Comparison of ENCODE assay signal across 9 mouse cellular contexts in genomic region chr1:154788069-154788468, GRCm38 (mm10).
DNase-seq lines count a peak whose midpoint lies in the region; ATAC-seq and TF ChIP-seq lines count a peak whose summit lies in the region.
"Had no signal": no experiment of that assay in that cellular context is flagged by ENCODE, and none has a peak within 500 bp of the region (broad histone marks: within the 10 kb centered on the region; RNA-seq: fewer than 3 reads in every experiment).

No protein-coding gene starts in this region.

- TF ChIP-seq CTCF in kidney, adult 2 months (conservative IDR thresholded peaks at IDR 0.05; ENCODE audit: insufficient read depth, insufficient read length, low read depth, low read length): peak; percentile 76

- H3K36me3 ChIP-seq in kidney, embryonic 15.5 days: no peaks in the 10 kb centered on the region
- no peaks in the 10 kb centered on the region for H3K36me3 ChIP-seq in kidney, adult 2 months (ENCODE audit: control insufficient read depth, insufficient read depth, low read length)
- no peaks in the 10 kb centered on the region for H3K36me3 ChIP-seq in limb, embryonic 12.5 days
- H3K36me3 ChIP-seq: embryonic facial prominence, embryonic 12.5 days had no signal

- H3K27me3 ChIP-seq in kidney, embryonic 15.5 days: peaks cover 21% of the 10 kb centered on the region
- no peaks in the 10 kb centered on the region for H3K27me3 ChIP-seq in kidney, adult 2 months (replicated peaks; ENCODE audit: control insufficient read depth, insufficient read depth, low read length)
- peaks cover 33% of the 10 kb centered on the region for H3K27me3 ChIP-seq in limb, embryonic 12.5 days

- 8% methylated on average over 5 of the region's 5 CpGs for whole genome bisulfite sequencing in kidney, embryonic 15.5 days
- 6% methylated on average over 5 of the region's 5 CpGs for WGBS in kidney, adult 2 months
- WGBS in limb, embryonic 12.5 days: 3% methylated on average over 5 of the region's 5 CpGs

- ATAC-seq in kidney, embryonic 15.5 days (replicated peaks; ENCODE audit: low FRiP score): no peak
- ATAC-seq in limb, embryonic 12.5 days (ENCODE audit: insufficient number of reproducible peaks, insufficient read depth, low FRiP score, low TSS enrichment, low read depth): peak; percentile 45; the same call in 1 of the 2 replicates

- peaks cover 32% of the 10 kb centered on the region for H3K4me1 ChIP-seq in kidney, embryonic 15.5 days
- H3K4me1 ChIP-seq in kidney, adult 2 months (ENCODE audit: control insufficient read depth, insufficient read depth, low read length): no peaks in the 10 kb centered on the region
- H3K4me1 ChIP-seq in limb, embryonic 12.5 days (replicated peaks): peaks cover 21% of the 10 kb centered on the region

- no peak overlapping the region for H3K4me3 ChIP-seq in kidney, embryonic 15.5 days (replicated peaks)
- H3K4me3 ChIP-seq in kidney, adult 2 months (ENCODE audit: insufficient read depth, low read depth, low read length): no peak overlapping the region
- no peak overlapping the region for H3K4me3 ChIP-seq in limb, embryonic 12.5 days (replicated peaks)
- H3K4me3 ChIP-seq: embryonic facial prominence, embryonic 12.5 days had no signal

- DNase-seq in kidney, adult 18-20 months: peak; percentile 72
- peak; percentile 83 for DNase-seq in cerebellum, adult 8-10 months
- DNase-seq in frontal cortex, postnatal 36 days (ENCODE audit: low spot score in 2 of 2): peak; percentile 77 to 87
- peak; percentile 49 for DNase-seq in kidney, adult 2 months
- DNase-seq in naive thymus-derived CD4-positive, alpha-beta T cell, adult 2 months (ENCODE audit: low read depth): peak; percentile 82
- DNase-seq in spleen, postnatal 4 days (ENCODE audit: low spot score in 2 of 2): peak; percentile 67 to 87

- no peaks in the 10 kb centered on the region for H3K9me3 ChIP-seq in kidney, embryonic 15.5 days (replicated peaks)
- no peaks in the 10 kb centered on the region for H3K9me3 ChIP-seq in limb, embryonic 12.5 days
- H3K9me3 ChIP-seq: embryonic facial prominence, embryonic 12.5 days had no signal

- H3K27ac ChIP-seq in kidney, embryonic 15.5 days: no peak overlapping the region
- H3K27ac ChIP-seq in kidney, adult 2 months (ENCODE audit: insufficient read depth, low read depth, low read length): no peak overlapping the region
- H3K27ac ChIP-seq in limb, embryonic 12.5 days: no peak overlapping the region
- H3K27ac ChIP-seq: embryonic facial prominence, embryonic 12.5 days had no signal

- H3K4me2 ChIP-seq in kidney, embryonic 15.5 days: no peak overlapping the region
- H3K4me2 ChIP-seq in limb, embryonic 12.5 days: no peak overlapping the region
- H3K4me2 ChIP-seq: embryonic facial prominence, embryonic 12.5 days had no signal

- no peak for TF ChIP-seq POLR2A in kidney, adult 2 months (IDR thresholded peaks at IDR 0.05; ENCODE audit: low read depth, low read length)

- H3K9ac ChIP-seq in kidney, embryonic 15.5 days: no peak overlapping the region
- H3K9ac ChIP-seq in limb, embryonic 12.5 days (replicated peaks): no peak overlapping the region
- H3K9ac ChIP-seq: embryonic facial prominence, embryonic 12.5 days had no signal
